Mouse (Mus musculus) central nervous system, embryonic 18 days (tissue): ENCODE results near the gene Bst1. TPM values are rescaled to one million over a fixed set of nuclear protein-coding genes. Genes with fewer than 3 reads are reported as not detected.

Experiments used
- polyA plus RNA-seq: library from polyadenylated mRNA; depleted of rRNA; stranded (reverse); fragments of >200 nt; gene quantifications from 2 replicates; pipeline ENCODE4 v1.2.3, GENCODE M21; 2012; rRNA removed

The Bst1 gene
- 0.16 and 1.0 TPM in 2 replicates for polyA plus RNA-seq

GRCm38 (mm10) chr5:43818695-43819094, at the start of gene Bst1:
TSS of gene Bst1 (plus strand) at chr5:43818885.

GRCm38 (mm10) chr5:43821538-43821937, 2.9 kb downstream of the Bst1 start, which contains the start of gene Fbxl5:
TSS of gene Fbxl5 (minus strand) at chr5:43821638.

DNA sequence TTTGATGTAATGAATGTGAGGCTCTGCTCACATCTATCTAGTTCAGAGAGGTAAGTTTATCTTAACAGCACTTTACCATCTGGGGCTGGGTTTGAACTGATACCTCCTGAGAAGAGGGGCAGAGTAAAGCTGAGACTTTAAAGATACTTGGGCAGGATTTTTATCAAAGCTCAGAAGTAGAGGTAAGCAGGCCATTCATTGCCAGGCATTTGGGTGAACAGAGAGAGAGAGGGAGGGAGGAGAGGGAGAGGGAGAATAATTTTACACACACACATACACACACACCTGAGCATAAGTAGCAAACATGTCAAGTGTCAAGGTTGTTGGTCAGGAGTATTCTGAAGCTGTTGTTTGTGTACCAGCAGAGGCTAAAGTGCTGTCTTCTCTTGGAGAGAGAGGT, 49.6 kb downstream of the Bst1 start, which contains the start of gene Cd38:
Gene Cd38, plus strand, starts transcription at position 301 of the 400 bp plus-strand sequence.

Other genes with a start within 250 kb of the Bst1 start
- 8.8 and 9.9 TPM in 2 replicates for gene Cc2d2a, start 156.5 kb upstream of the Bst1 start, polyA plus RNA-seq
- gene Fbxl5, start 2.8 kb downstream of the Bst1 start, polyA plus RNA-seq = 56.0 and 58.1 TPM in 2 replicates
- 1.3 TPM in 2 replicates for gene Cd38, start 49.7 kb downstream of the Bst1 start, polyA plus RNA-seq
- gene Gm7879, start 94.3 kb downstream of the Bst1 start, polyA plus RNA-seq = 0.30 and 0.39 TPM in 2 replicates
- gene Fgfbp1, start 162.9 kb downstream of the Bst1 start, polyA plus RNA-seq = 9.4 and 9.5 TPM in 2 replicates